Mouse (Mus musculus) neural tube, embryonic 12.5 days (tissue): ENCODE measurements around the gene Prss30. TPM values are rescaled to one million over a fixed set of nuclear protein-coding genes. Genes with fewer than 3 reads are reported as not detected.

Experiments used
- ATAC-seq: fragments of 200-750 bp; cut with Nextera tagmentation; 2 replicates; pipeline ENCODE4 v1.8.0; 2017; ENCODE audit warnings: low read depth, mild to moderate bottlenecking, moderate TSS enrichment, moderate library complexity; ENCODE audit not compliant: low FRiP score
- H3K27ac ChIP-seq: fragments of 300-500 bp; sonication (generic); 2 replicates; pipeline ENCODE4 v1.5.1; 2016
- H3K27me3 ChIP-seq: fragments of 300-500 bp; sonication (generic); replicated peaks from 2 replicates; pipeline ENCODE4 v1.6.1; 2016; ENCODE audit warnings: mild to moderate bottlenecking
- H3K36me3 ChIP-seq: fragments of 300-500 bp; sonication (generic); 2 replicates; pipeline ENCODE4 v1.6.1; 2016; ENCODE audit warnings: mild to moderate bottlenecking
- H3K4me1 ChIP-seq: fragments of 300-500 bp; sonication (generic); 2 replicates; pipeline ENCODE4 v1.6.1; 2016
- H3K4me2 ChIP-seq: fragments of 300-500 bp; sonication (generic); replicated peaks from 2 replicates; pipeline ENCODE4 v1.6.1; 2016; ENCODE audit warnings: mild to moderate bottlenecking
- H3K4me3 ChIP-seq: fragments of 300-500 bp; sonication (generic); 2 replicates; pipeline ENCODE4 v1.5.1; 2016
- H3K9ac ChIP-seq: fragments of 300-500 bp; sonication (generic); 2 replicates; pipeline ENCODE4 v1.6.1; 2016; ENCODE audit warnings: mild to moderate bottlenecking
- H3K9me3 ChIP-seq: fragments of 300-500 bp; sonication (generic); 2 replicates; pipeline ENCODE4 v1.6.1; 2016; ENCODE audit warnings: mild to moderate bottlenecking
- WGBS: fragments of 180-500 bp; shearing (Covaris S2); methylation state at CpG from one replicate; pipeline ENCODE4 v1.1.7; 2016; 5-methylcytosine and 5-hydroxymethylcytosine counted together
- polyA plus RNA-seq: library from polyadenylated mRNA; unstranded; fragments of >200 nt; fragmentation: Nextera tagmentation; extraction: Ambion mirVana; gene quantifications from 2 replicates; pipeline ENCODE4 v1.2.1, GENCODE M21; 2016

Gene Prss30
- polyA plus RNA-seq, result not detected in 2 replicates

GRCm38 (mm10) chr17:23980297-23980909, at the start of gene Prss30:
Gene Prss30, minus strand, starts transcription at chr17:23980566.
- Histone ChIP-seq H3K36me3 (no peaks in the 10 kb centered on the region), H3K9ac (no peak within 1 kb of the TSS), H3K4me1 (no peaks in the 10 kb centered on the region), H3K4me3 (no peak within 1 kb of the TSS), H3K27me3 (no peaks in the 10 kb centered on the region), H3K4me2 (no peak within 1 kb of the TSS), H3K9me3 (no peaks in the 10 kb centered on the region), H3K27ac (no peak within 1 kb of the TSS)
- 85% methylated on average over 10 of the region's 10 CpGs for WGBS
- no peak for ATAC-seq

DNA sequence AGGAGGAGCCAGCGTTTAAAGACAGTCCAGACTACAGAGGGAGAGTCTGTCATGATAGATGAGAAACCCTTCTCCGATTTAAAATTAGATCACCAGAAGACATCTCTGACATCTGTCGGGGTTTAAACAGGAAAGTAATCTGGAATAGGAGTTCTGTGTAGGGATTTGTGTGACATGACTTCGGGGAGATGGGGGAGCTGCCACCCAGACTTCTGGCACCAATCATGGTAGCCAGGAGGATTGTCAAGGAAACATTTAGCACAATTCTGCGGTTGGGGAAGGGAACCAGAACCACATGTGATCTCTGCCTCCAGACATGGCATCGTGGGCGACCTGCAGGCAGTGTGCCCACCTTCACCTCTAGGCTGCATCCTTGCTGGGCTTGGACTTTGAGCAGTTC, 49.1 kb upstream of the Prss30 start:
- Histone ChIP-seq H3K36me3 (no peaks in the 10 kb centered on the region), H3K4me1 (no peaks in the 10 kb centered on the region), H3K27me3 (no peaks in the 10 kb centered on the region), H3K27ac (no peak overlapping the region), H3K4me2 (no peak overlapping the region), H3K4me3 (no peak overlapping the region), H3K9me3 (no peaks in the 10 kb centered on the region), H3K9ac (no peak overlapping the region)
- WGBS, result 85% methylated on average over 7 of the region's 7 CpGs
- no peak for ATAC-seq

DNA sequence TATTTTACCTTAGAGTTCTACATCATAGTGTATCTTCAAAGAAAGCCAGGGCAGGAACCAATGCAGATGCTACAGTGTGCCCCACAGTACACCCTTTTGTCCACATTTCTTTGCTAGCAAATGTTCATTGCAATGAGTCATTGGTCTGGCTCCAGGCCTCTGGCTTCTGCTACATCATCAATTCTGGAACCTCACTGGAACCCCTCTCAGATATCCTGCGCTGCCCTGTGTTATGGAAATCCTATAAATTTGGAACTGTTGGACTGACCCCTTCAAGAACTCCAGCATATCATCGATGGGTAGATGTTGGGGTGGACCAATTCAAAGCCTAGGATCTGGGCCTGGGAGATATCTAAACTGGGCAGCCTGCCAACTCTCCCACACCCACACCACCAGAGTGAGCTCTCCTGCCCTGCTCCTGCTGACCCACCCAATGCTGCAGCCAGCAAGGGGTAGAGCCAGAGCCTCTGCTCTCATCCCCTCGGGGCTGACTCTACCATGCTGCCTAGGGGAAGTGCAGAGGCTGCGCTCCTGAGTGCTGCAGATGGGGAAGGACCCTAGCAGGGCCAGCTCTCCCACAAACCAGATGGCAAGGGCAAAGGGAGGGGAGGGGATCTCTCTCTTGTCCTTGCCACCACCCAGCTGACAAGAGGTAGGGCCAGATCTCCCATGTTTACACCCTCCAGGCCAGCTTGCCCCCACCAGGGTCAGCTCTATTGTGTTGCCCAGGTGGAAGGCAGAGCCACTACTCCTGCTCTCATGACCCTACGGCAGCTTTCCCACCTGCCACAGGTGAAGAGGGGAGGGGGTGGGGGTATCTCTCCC, 41.2 kb upstream of the Prss30 start:
- no peak for ATAC-seq
- 78% methylated on average over 5 of the region's 5 CpGs for WGBS
- H3K36me3 ChIP-seq, result no peaks in the 10 kb centered on the region
- H3K9ac ChIP-seq, result no peak overlapping the region
- no peak overlapping the region for H3K27ac ChIP-seq
- H3K9me3 ChIP-seq, result no peaks in the 10 kb centered on the region
- H3K4me2 ChIP-seq, result no peak overlapping the region
- H3K27me3 ChIP-seq, result no peaks in the 10 kb centered on the region
- no peaks in the 10 kb centered on the region for H3K4me1 ChIP-seq
- H3K4me3 ChIP-seq, result no peak overlapping the region

DNA sequence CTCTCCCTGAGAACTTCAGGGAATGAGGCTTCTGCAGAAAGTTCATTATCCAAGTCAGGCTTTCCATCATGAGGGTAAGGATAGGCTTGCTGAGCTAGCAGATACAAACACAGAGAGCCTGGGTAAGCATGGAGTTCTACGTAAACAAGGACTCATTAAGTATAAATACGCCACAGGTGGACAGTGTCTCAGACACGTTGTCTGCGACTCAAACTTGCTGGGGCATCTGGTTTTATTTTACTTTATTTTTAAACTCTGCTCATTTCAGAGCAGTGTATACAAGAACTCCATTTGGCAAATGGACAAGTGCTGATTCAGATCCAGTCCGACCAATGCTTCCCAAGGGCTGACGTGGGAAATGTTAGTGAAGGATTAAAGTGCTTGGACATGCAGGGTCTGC, 40.3 kb upstream of the Prss30 start:
- Histone ChIP-seq H3K9me3 (no peaks in the 10 kb centered on the region), H3K4me1 (no peaks in the 10 kb centered on the region), H3K27ac (no peak overlapping the region), H3K4me3 (no peak overlapping the region), H3K36me3 (no peaks in the 10 kb centered on the region), H3K27me3 (no peaks in the 10 kb centered on the region), H3K9ac (no peak overlapping the region), H3K4me2 (no peak overlapping the region)
- ATAC-seq, result no peak
- WGBS, result 85% methylated on average over 6 of the region's 6 CpGs

DNA sequence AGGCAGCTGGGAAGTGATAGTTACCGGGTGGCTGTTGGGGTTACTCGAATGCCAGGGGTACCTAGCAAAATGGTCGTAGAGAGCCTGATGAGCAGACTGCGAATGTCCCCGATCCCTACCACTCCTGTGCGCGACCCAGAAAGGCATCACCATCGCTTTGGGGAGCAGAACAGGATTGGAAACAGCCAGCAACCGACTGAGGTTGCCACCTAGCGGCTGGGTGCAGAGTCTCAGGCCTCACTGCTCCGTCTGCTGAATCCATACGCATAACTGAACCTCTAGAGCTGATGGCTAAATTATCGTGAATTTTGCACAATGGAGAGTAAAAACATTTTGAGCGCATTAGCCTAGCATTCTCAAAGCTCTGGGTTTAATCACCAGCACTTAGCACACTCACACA, 35.4 kb upstream of the Prss30 start:
- no peaks in the 10 kb centered on the region for H3K36me3 ChIP-seq
- H3K27ac ChIP-seq, result no peak overlapping the region
- no peak for ATAC-seq
- WGBS, result 32% methylated on average over 14 of the region's 14 CpGs
- H3K4me2 ChIP-seq, result no peak overlapping the region
- H3K9ac ChIP-seq, result no peak overlapping the region
- H3K4me1 ChIP-seq, result no peaks in the 10 kb centered on the region
- H3K27me3 ChIP-seq, result no peaks in the 10 kb centered on the region
- no peaks in the 10 kb centered on the region for H3K9me3 ChIP-seq
- no peak overlapping the region for H3K4me3 ChIP-seq

DNA sequence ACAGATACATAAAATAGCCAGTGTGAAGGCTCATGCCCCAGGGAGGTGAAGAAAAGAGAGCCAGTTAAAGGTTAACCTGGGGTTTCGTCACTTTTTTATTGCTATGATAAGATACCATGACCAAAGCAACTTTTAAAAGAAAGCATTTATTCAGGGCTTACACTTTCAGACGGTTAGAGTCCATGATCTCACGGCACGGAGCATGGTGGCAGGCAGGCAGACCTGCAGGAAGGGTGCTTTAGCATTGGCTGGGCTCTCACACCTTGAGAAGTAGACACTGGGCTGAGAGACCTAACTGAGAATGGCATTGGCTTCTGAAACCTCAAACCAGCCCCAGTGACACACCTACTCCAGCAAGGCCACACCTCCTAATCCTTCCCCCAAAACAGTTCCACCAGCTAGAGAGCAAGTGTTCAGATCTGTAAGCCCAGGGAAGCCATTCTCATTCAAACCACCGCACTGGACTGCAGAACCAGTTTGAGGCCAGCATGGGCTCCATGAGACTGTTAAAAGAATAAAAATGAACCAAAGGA, 34.1 kb upstream of the Prss30 start:
- H3K4me3 ChIP-seq, result no peak overlapping the region
- ATAC-seq, result no peak
- H3K27ac ChIP-seq, result no peak overlapping the region
- no peaks in the 10 kb centered on the region for H3K9me3 ChIP-seq
- H3K4me2 ChIP-seq, result no peak overlapping the region
- no peaks in the 10 kb centered on the region for H3K4me1 ChIP-seq
- H3K27me3 ChIP-seq, result no peaks in the 10 kb centered on the region
- 88% methylated on average over 5 of the region's 5 CpGs for WGBS
- H3K9ac ChIP-seq, result no peak overlapping the region
- no peaks in the 10 kb centered on the region for H3K36me3 ChIP-seq

DNA sequence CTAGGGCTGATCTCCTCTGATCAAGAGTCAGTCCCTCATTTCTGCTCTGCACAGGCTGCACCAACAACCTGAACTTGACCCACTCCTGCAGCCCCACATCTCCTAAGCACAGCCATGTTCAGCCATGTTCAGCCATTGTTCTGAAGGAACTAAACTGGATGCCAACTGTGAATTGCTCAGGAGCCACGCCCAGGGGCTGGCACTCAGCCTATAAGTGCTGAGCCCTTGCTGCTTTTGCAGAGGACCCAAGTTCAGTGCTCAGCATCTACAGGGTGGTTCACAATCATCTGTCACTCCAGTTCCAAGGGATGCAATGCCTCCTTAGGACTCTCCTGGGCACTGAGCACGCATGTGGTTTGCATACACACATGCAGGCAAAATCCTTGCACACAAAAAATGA, 32.6 kb upstream of the Prss30 start:
- H3K27ac ChIP-seq, result no peak overlapping the region
- no peaks in the 10 kb centered on the region for H3K9me3 ChIP-seq
- H3K9ac ChIP-seq, result no peak overlapping the region
- no peak overlapping the region for H3K4me2 ChIP-seq
- H3K4me1 ChIP-seq, result no peaks in the 10 kb centered on the region
- no peak for ATAC-seq
- H3K27me3 ChIP-seq, result no peaks in the 10 kb centered on the region
- 79% methylated on average over 2 of the region's 2 CpGs for WGBS
- H3K36me3 ChIP-seq, result no peaks in the 10 kb centered on the region
- H3K4me3 ChIP-seq, result no peak overlapping the region

- 38% methylated on average over 5 of the region's 5 CpGs for WGBS
These were observed 29.3 kb upstream of the Prss30 start for GRCm38 (mm10) chr17:24009617-24010016.

DNA sequence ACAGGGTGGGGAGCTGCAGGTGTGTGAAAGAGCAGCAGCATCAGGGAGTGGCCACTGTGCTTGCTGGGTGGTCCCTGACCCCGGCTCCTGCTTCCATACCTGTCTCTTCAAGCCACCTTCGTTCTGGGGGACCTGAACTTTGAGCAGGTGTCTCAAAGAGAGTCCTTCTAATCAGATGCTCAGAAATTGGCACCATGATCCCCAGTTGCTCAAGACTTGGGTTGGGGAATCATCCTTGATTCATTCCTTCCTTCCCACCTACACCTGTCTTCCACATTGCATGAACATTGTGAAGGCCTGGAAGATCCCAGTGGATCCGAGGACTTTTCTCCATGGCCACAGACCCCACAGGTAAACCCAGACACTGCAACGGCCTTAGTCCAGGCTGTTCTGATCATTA, 27.7 kb upstream of the Prss30 start:
- no peak overlapping the region for H3K4me2 ChIP-seq
- no peak overlapping the region for H3K27ac ChIP-seq
- no peaks in the 10 kb centered on the region for H3K27me3 ChIP-seq
- H3K4me1 ChIP-seq, result no peaks in the 10 kb centered on the region
- H3K9ac ChIP-seq, result no peak overlapping the region
- H3K36me3 ChIP-seq, result no peaks in the 10 kb centered on the region
- 75% methylated on average over 4 of the region's 4 CpGs for WGBS
- H3K9me3 ChIP-seq, result no peaks in the 10 kb centered on the region
- no peak overlapping the region for H3K4me3 ChIP-seq
- ATAC-seq, result no peak

More at GRCm38 (mm10) chr17:24009617-24010016, 29.3 kb upstream of the Prss30 start:
- no peak overlapping the region for H3K27ac ChIP-seq
- no peaks in the 10 kb centered on the region for H3K9me3 ChIP-seq
- H3K4me2 ChIP-seq, result no peak overlapping the region
- no peak for ATAC-seq
- H3K4me1 ChIP-seq, result no peaks in the 10 kb centered on the region
- no peak overlapping the region for H3K9ac ChIP-seq
- no peaks in the 10 kb centered on the region for H3K27me3 ChIP-seq
- no peaks in the 10 kb centered on the region for H3K36me3 ChIP-seq
- no peak overlapping the region for H3K4me3 ChIP-seq

- Histone ChIP-seq H3K9ac (no peak overlapping the region), H3K27me3 (no peaks in the 10 kb centered on the region), H3K4me1 (no peaks in the 10 kb centered on the region), H3K4me3 (no peak overlapping the region), H3K36me3 (no peaks in the 10 kb centered on the region), H3K27ac (no peak overlapping the region), H3K9me3 (no peaks in the 10 kb centered on the region), H3K4me2 (no peak overlapping the region)
- 81% methylated on average over 1 of the region's 1 CpGs for WGBS
- no peak for ATAC-seq
These were observed 27.0 kb upstream of the Prss30 start for GRCm38 (mm10) chr17:24007391-24007790.

- no peaks in the 10 kb centered on the region for H3K4me1 ChIP-seq
- no peak overlapping the region for H3K9ac ChIP-seq
- WGBS, result 46% methylated on average over 2 of the region's 2 CpGs
- no peak overlapping the region for H3K4me2 ChIP-seq
- no peaks in the 10 kb centered on the region for H3K36me3 ChIP-seq
- no peak overlapping the region for H3K27ac ChIP-seq
- ATAC-seq, result no peak
- no peaks in the 10 kb centered on the region for H3K27me3 ChIP-seq
- no peak overlapping the region for H3K4me3 ChIP-seq
- no peaks in the 10 kb centered on the region for H3K9me3 ChIP-seq
These were observed 26.6 kb upstream of the Prss30 start for GRCm38 (mm10) chr17:24006930-24007329.

DNA sequence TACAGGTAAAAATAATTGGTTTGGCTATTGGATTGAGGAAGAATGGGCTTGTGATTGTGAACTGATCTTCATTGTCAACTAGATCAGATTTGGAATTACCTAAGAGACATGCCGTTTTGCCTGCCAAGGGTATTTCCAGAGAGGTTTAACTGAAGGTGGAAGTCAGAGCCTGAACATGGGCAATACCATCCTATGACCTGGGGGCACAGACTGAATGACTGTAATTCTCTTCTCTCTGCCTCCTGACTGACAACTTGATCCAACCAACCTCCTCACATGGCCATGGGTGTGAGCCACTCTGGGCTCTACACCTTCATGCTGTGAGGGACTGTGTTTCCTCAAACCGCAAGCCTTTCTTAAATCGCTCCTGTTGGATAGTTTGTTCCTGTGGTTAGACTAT, 24.7 kb upstream of the Prss30 start:
- Histone ChIP-seq H3K9ac (no peak overlapping the region), H3K27ac (no peak overlapping the region), H3K9me3 (no peaks in the 10 kb centered on the region), H3K4me2 (no peak overlapping the region), H3K4me1 (no peaks in the 10 kb centered on the region), H3K36me3 (no peaks in the 10 kb centered on the region), H3K4me3 (no peak overlapping the region), H3K27me3 (no peaks in the 10 kb centered on the region)
- ATAC-seq, result no peak
- 96% methylated on average over 3 of the region's 3 CpGs for WGBS
